Mouse (Mus musculus) thymus, postnatal 14 days (tissue): ENCODE data around the gene Polr2f.

Experiments used
- DNase-seq: peaks from one replicate; pipeline ENCODE4 v3.0.0; 2021

The Polr2f gene

GRCm38 (mm10) chr15:79122546-79122945, 18.3 kb upstream of the Polr2f start:
- DNase-seq: no peak

GRCm38 (mm10) chr15:79123751-79124150, 17.1 kb upstream of the Polr2f start:
- DNase-seq: no peak

- no peak for DNase-seq
These were observed 16.4 kb upstream of the Polr2f start for GRCm38 (mm10) chr15:79124331-79124875.

GRCm38 (mm10) chr15:79126217-79126932, 14.4 kb upstream of the Polr2f start:
- DNase-seq: peak; percentile 57

GRCm38 (mm10) chr15:79127101-79127500, 13.7 kb upstream of the Polr2f start:
- no peak for DNase-seq

GRCm38 (mm10) chr15:79128208-79128607, 12.6 kb upstream of the Polr2f start:
- no peak for DNase-seq

- DNase-seq: no peak
These were observed 11.5 kb upstream of the Polr2f start for GRCm38 (mm10) chr15:79129311-79129710.

- no peak for DNase-seq
These were observed 10.0 kb upstream of the Polr2f start for GRCm38 (mm10) chr15:79130782-79131181.

- DNase-seq: no peak
These were observed 9.4 kb upstream of the Polr2f start for GRCm38 (mm10) chr15:79131442-79131841.

- DNase-seq: no peak
These were observed 7.6 kb upstream of the Polr2f start for GRCm38 (mm10) chr15:79133191-79133661.

GRCm38 (mm10) chr15:79134496-79135270, 6.1 kb upstream of the Polr2f start:
- DNase-seq: no peak

GRCm38 (mm10) chr15:79135332-79135731, 5.5 kb upstream of the Polr2f start:
- DNase-seq: no peak

GRCm38 (mm10) chr15:79135783-79136575, 4.8 kb upstream of the Polr2f start:
- DNase-seq: no peak

GRCm38 (mm10) chr15:79139640-79140039, 1.2 kb upstream of the Polr2f start:
- no peak for DNase-seq

- no peak for DNase-seq
These were observed 733 bp downstream of the Polr2f start for GRCm38 (mm10) chr15:79141566-79141917.

GRCm38 (mm10) chr15:79143316-79143715, 2.5 kb downstream of the Polr2f start:
- no peak for DNase-seq

GRCm38 (mm10) chr15:79144021-79144420, 3.2 kb downstream of the Polr2f start:
- no peak for DNase-seq

- DNase-seq: no peak
These were observed 4.7 kb downstream of the Polr2f start for GRCm38 (mm10) chr15:79145522-79145921.

GRCm38 (mm10) chr15:79148533-79148932, 7.7 kb downstream of the Polr2f start:
- peak; percentile 78 for DNase-seq

GRCm38 (mm10) chr15:79151881-79152280, 11.1 kb downstream of the Polr2f start:
- no peak for DNase-seq

GRCm38 (mm10) chr15:79152709-79153108, 11.9 kb downstream of the Polr2f start:
- no peak for DNase-seq

- DNase-seq: no peak
These were observed 14.8 kb downstream of the Polr2f start for GRCm38 (mm10) chr15:79155572-79155971.

GRCm38 (mm10) chr15:79162301-79162700, 21.5 kb downstream of the Polr2f start:
- no peak for DNase-seq
